Mouse (Mus musculus): ENCODE data around the gene Arf3. TPM values are rescaled to one million over a fixed set of nuclear protein-coding genes. Genes with fewer than 3 reads are reported as not detected.
A peak's percentile ranks its signal among the peaks of the same experiment; 100 is the strongest.

The Arf3 gene
- polyA plus RNA-seq, 1 experiment from 2014 or later: 107 TPM

DNA sequence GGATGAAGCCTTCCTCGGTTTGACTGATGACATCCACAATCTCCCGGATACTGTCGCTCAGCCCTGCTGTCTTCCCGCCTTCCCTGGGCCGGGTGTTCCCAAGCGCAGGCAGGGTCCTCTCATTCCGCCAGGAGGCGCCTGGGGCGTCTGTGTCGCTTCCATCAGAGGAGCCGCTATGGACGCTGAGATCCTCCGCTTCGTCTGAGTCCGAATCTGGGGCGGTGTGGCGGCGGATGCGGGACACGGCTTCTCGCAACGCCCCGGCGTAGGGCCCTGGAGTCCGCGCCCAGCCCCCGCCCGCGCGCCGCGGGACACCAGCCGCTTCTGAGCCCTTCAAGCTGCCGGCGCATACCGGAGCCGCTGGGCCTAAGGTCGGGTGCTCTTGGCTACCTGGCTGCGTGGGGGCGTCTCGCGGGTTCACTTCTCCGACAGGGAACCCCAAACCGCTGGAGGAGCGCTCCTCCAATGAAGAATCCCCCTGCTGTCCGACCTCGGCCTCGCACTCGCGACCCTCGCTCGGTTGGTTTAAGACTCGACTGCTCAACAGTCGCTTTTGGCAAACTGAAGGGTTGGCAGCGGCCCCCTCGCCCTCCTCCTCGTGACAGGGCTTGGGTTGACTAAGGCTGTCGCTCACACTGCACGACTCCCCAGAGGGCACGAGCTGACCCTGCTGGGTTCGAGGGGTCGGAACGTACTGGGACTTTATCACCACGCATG lies 42.5 kb upstream of the Arf3 start:
- H3K4me3 ChIP-seq (ENCODE audit: low read length): peak overlapping the region; percentile 54
- H3K4me2 ChIP-seq (ENCODE audit: low read length): peak overlapping the region; percentile 95
- no peaks in the 10 kb centered on the region for H3K9me3 ChIP-seq (ENCODE audit: control insufficient read depth, low read length)
- ATAC-seq: 0 out of 2 replicates have a peak, but pooled peaks have one; percentile 40
- WGBS: 1% methylated on average over 49 of the region's 64 CpGs
- H3K4me1 ChIP-seq (ENCODE audit: control insufficient read depth, insufficient read depth, low read depth, low read length): peaks cover 41% of the 10 kb centered on the region
- H3K36me3 ChIP-seq (ENCODE audit: control insufficient read depth, insufficient read depth, low read length): no peaks in the 10 kb centered on the region
- peak overlapping the region; percentile 70 for H3K9ac ChIP-seq (ENCODE audit: low read depth, low read length)
- H3K27me3 ChIP-seq (replicated peaks; ENCODE audit: control insufficient read depth, insufficient read depth, low read length): peaks cover 71% of the 10 kb centered on the region
- H3K27ac ChIP-seq (ENCODE audit: low read depth, low read length): no peak overlapping the region

DNA sequence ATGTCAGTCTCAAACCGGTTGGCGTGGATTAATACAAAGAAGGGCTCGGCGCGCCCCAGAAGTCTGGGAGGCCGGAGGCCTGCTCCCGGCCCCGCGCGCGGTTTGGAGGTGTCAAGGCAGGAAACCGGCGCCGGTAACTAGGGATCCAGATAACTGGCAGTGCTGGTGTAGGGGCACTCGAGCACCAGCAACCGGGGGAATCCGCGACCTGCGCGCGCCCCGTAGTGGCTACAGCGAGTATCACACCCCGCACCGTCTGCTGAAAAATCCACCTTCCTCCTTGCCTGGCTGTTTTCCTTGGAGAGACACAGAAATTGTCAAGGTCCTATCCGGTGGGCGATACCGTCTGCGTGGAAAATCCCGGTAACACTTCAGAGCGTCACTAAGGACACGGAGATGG lies 41.0 kb upstream of the Arf3 start:
- no peak for ATAC-seq
- peaks cover 40% of the 10 kb centered on the region for H3K4me1 ChIP-seq (ENCODE audit: control insufficient read depth, insufficient read depth, low read depth, low read length)
- H3K36me3 ChIP-seq (ENCODE audit: control insufficient read depth, insufficient read depth, low read length): no peaks in the 10 kb centered on the region
- no peak overlapping the region for H3K27ac ChIP-seq (ENCODE audit: low read depth, low read length)
- peak overlapping the region; percentile 32 for H3K4me3 ChIP-seq (ENCODE audit: low read length)
- H3K9me3 ChIP-seq (ENCODE audit: control insufficient read depth, low read length): no peaks in the 10 kb centered on the region
- peaks cover 71% of the 10 kb centered on the region for H3K27me3 ChIP-seq (replicated peaks; ENCODE audit: control insufficient read depth, insufficient read depth, low read length)
- peak overlapping the region; percentile 35; the same call in 1 of the 2 replicates for H3K9ac ChIP-seq (ENCODE audit: low read depth, low read length)
- H3K4me2 ChIP-seq (ENCODE audit: low read length): peak overlapping the region; percentile 58
- under 1% methylated on average over 32 of the region's 32 CpGs for WGBS

DNA sequence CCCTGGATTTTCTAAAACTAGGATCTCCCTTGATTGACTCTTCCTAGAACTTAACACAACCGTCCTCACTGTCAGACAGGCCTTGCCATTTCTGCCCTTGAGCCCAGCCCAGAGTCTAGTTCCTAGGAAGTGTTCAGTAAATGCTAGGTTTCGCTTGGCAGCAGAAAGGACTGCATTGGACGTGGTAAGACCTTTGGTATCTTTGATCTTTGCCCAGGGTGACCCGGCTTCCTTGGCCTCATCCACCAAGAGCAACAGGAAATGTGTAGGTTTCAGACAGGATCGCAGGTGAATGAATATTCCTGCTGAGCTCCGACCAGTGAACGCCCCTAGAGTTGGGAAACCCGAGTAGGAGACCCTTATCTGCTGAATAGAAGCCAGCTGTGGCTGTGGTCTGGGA lies 39.9 kb upstream of the Arf3 start:
- Histone ChIP-seq H3K4me1 (ENCODE audit: control insufficient read depth, insufficient read depth, low read depth, low read length) (peaks cover 30% of the 10 kb centered on the region), H3K9ac (ENCODE audit: low read depth, low read length) (no peak overlapping the region), H3K36me3 (ENCODE audit: control insufficient read depth, insufficient read depth, low read length) (no peaks in the 10 kb centered on the region), H3K4me3 (ENCODE audit: low read length) (no peak overlapping the region), H3K27me3 (replicated peaks; ENCODE audit: control insufficient read depth, insufficient read depth, low read length) (peaks cover 71% of the 10 kb centered on the region), H3K27ac (ENCODE audit: low read depth, low read length) (no peak overlapping the region), H3K4me2 (ENCODE audit: low read length) (no peak overlapping the region), H3K9me3 (ENCODE audit: control insufficient read depth, low read length) (no peaks in the 10 kb centered on the region)
- no peak for ATAC-seq
- 7% methylated on average over 8 of the region's 8 CpGs for WGBS

DNA sequence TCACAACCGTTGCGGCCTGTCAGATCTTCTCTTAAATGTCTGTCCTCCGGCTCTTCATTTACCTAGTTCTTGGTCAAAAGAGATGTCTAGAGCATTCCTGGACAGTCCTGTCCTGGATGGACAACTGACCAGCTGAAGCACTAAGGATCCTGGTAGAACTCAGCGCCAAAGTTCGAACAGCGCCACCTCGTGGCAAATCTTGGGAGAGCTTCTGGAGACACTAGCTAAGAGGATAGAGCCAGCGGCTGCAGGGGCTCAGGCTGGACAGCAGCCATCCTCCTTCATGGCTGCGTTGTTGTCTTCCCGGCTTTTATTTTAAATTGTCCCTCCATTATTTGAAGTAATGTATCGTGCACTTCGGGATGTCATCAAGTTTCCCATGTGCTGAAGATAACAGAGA lies 36.4 kb upstream of the Arf3 start:
- no peaks in the 10 kb centered on the region for H3K36me3 ChIP-seq (ENCODE audit: control insufficient read depth, insufficient read depth, low read length)
- peaks cover 8% of the 10 kb centered on the region for H3K4me1 ChIP-seq (ENCODE audit: control insufficient read depth, insufficient read depth, low read depth, low read length)
- no peak overlapping the region for H3K27ac ChIP-seq (ENCODE audit: low read depth, low read length)
- H3K9ac ChIP-seq (ENCODE audit: low read depth, low read length): no peak overlapping the region
- no peaks in the 10 kb centered on the region for H3K9me3 ChIP-seq (ENCODE audit: control insufficient read depth, low read length)
- no peak overlapping the region for H3K4me3 ChIP-seq (ENCODE audit: low read length)
- 10% methylated on average over 12 of the region's 12 CpGs for WGBS
- no peak overlapping the region for H3K4me2 ChIP-seq (ENCODE audit: low read length)
- no peak for ATAC-seq
- peaks cover 79% of the 10 kb centered on the region for H3K27me3 ChIP-seq (replicated peaks; ENCODE audit: control insufficient read depth, insufficient read depth, low read length)

DNA sequence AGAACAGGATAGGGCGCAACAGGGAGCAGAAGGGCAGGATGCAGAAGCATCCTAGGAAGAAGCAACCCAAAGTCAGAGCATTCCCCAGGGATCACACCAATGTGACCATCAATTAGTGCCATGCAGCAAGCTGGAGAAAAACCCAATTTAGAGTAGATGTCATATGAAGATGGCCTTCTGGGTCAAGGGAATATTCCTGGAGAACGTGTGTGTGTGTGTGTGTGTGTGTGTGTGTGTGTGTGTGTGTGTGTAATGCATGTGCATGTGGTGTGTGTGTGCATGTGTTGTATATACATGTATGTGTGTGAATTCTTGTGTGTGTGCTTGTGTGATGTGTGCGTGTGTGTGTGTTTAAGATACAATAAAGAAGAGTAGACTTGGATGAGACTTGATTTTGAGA lies 35.9 kb upstream of the Arf3 start:
- WGBS: 43% methylated on average over 3 of the region's 3 CpGs
- Histone ChIP-seq H3K36me3 (ENCODE audit: control insufficient read depth, insufficient read depth, low read length) (no peaks in the 10 kb centered on the region), H3K4me2 (ENCODE audit: low read length) (no peak overlapping the region), H3K9me3 (ENCODE audit: control insufficient read depth, low read length) (no peaks in the 10 kb centered on the region), H3K4me3 (ENCODE audit: low read length) (no peak overlapping the region), H3K9ac (ENCODE audit: low read depth, low read length) (no peak overlapping the region), H3K27ac (ENCODE audit: low read depth, low read length) (no peak overlapping the region), H3K27me3 (replicated peaks; ENCODE audit: control insufficient read depth, insufficient read depth, low read length) (peaks cover 76% of the 10 kb centered on the region), H3K4me1 (ENCODE audit: control insufficient read depth, insufficient read depth, low read depth, low read length) (peaks cover 6% of the 10 kb centered on the region)
- ATAC-seq: no peak

DNA sequence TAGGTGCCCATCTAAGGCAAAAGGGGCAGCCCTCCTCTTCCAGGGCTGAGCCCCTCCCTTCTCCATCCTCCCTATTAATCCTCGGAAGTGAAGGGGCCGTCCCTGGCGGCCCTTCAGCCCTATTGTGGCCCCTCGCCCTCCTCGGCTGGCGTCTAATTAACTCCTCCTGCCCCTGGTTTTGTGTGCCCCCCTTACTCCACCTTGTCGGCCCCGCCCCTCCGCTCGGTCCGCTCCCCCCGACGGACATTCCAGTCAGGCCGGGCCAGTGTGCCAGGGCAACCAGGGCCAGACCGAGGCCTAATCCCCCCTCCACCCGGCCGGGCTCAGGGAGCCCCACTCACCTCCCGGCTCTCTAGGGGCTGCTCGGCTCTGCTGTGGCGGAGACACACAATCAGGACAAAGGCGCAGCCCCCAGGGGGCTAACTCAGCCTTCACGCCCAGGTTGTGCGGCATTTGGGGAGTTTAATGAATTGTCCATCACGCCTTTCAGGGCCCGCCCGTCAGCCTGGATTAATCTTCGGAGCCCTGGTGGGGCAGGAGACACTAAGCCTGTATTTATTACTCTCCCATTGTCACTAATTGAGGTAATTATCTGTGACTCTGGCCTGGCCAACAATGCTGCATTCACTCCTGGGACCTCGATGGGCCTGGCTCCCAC lies 35.0 kb upstream of the Arf3 start:
- peak; percentile 90 for ATAC-seq
- Histone ChIP-seq H3K4me1 (ENCODE audit: control insufficient read depth, insufficient read depth, low read depth, low read length) (peaks cover 9% of the 10 kb centered on the region), H3K36me3 (ENCODE audit: control insufficient read depth, insufficient read depth, low read length) (no peaks in the 10 kb centered on the region), H3K9me3 (ENCODE audit: control insufficient read depth, low read length) (no peaks in the 10 kb centered on the region), H3K27ac (ENCODE audit: low read depth, low read length) (no peak overlapping the region), H3K4me3 (ENCODE audit: low read length) (no peak overlapping the region), H3K27me3 (replicated peaks; ENCODE audit: control insufficient read depth, insufficient read depth, low read length) (peaks cover 73% of the 10 kb centered on the region), H3K4me2 (ENCODE audit: low read length) (peak overlapping the region; percentile 11; the same call in 1 of the 2 replicates), H3K9ac (ENCODE audit: low read depth, low read length) (peak overlapping the region; percentile 33; the same call in 1 of the 2 replicates)
- WGBS: 1% methylated on average over 26 of the region's 28 CpGs

DNA sequence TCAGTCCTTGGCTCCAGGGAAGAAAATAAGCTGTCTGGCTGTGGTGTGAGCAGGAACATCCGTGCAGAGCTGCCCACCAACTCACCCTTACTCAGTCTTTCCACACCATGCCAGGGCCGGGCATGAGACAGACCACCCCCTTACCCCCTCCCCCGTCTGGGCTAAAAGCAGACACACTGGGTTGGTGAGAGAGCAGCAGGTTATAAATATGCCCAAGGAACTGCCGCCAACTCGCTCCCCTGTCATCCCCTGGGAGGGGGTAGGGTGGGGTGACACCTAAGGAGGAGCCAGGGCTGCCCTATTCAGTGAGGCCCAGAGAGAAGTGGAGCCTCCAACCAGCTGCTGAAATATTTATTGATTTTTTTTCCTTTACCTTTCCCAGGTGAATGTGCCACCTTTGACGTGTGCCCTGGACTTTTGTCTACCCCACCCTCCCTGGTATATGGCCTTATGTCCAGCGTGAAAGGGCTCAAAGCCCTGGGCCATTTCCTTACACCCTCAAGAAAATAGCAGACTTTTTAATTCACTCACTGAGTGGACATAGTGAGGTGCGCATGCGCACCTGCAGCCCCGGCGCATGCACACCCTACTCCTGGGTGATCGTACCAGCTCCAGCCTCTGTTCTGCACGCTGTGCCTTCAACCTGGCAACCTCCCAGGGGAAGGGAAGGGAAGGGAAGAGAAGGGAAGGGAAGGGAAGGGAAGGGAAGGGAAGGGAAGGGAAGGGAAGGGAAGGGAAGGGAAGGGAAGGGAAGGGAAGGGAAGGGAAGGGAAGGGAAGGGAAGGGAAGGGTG lies 34.0 kb upstream of the Arf3 start:
- peak overlapping the region; percentile 27; the same call in 1 of the 2 replicates for H3K4me2 ChIP-seq (ENCODE audit: low read length)
- H3K4me1 ChIP-seq (ENCODE audit: control insufficient read depth, insufficient read depth, low read depth, low read length): peaks cover 16% of the 10 kb centered on the region
- H3K27ac ChIP-seq (ENCODE audit: low read depth, low read length): no peak overlapping the region
- WGBS: 1% methylated on average over 13 of the region's 13 CpGs
- H3K36me3 ChIP-seq (ENCODE audit: control insufficient read depth, insufficient read depth, low read length): no peaks in the 10 kb centered on the region
- no peak overlapping the region; the same call in 1 of the 2 replicates for H3K9ac ChIP-seq (ENCODE audit: low read depth, low read length)
- H3K9me3 ChIP-seq (ENCODE audit: control insufficient read depth, low read length): no peaks in the 10 kb centered on the region
- H3K4me3 ChIP-seq (ENCODE audit: low read length): no peak overlapping the region
- ATAC-seq: no peak
- peaks cover 73% of the 10 kb centered on the region for H3K27me3 ChIP-seq (replicated peaks; ENCODE audit: control insufficient read depth, insufficient read depth, low read length)

DNA sequence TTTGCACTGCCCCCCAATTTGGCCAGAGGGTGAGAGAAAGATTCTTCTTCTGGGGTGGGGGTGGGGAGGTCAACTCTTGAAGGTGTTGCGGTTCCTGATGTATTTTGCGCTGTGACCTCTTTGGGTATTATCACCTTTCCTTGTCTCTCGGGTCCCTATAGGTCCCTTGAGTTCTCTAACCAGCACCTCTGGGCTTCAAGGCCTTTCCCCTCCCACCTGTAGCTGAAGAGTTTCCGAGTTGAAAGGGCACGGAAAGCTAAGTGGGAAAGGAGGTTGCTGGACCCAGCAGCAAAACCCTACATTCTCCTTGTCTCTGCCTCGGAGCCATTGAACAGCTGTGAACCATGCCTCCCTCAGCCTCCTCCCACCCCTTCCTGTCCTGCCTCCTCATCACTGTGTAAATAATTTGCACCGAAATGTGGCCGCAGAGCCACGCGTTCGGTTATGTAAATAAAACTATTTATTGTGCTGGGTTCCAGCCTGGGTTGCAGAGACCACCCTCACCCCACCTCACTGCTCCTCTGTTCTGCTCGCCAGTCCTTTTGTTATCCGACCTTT lies 30.2 kb upstream of the Arf3 start:
- no peak for ATAC-seq

More for the DNA sequence above, 30.2 kb upstream of the Arf3 start:
- Histone ChIP-seq H3K4me1 (ENCODE audit: control insufficient read depth, insufficient read depth, low read depth, low read length) (peaks cover 22% of the 10 kb centered on the region), H3K4me3 (ENCODE audit: low read length) (peak overlapping the region; percentile 44), H3K27me3 (replicated peaks; ENCODE audit: control insufficient read depth, insufficient read depth, low read length) (peaks cover 82% of the 10 kb centered on the region), H3K4me2 (ENCODE audit: low read length) (peak overlapping the region; percentile 70), H3K36me3 (ENCODE audit: control insufficient read depth, insufficient read depth, low read length) (no peaks in the 10 kb centered on the region), H3K9me3 (ENCODE audit: control insufficient read depth, low read length) (no peaks in the 10 kb centered on the region), H3K27ac (ENCODE audit: low read depth, low read length) (no peak overlapping the region), H3K9ac (ENCODE audit: low read depth, low read length) (peak overlapping the region; percentile 50; the same call in 1 of the 2 replicates)
- WGBS: 6% methylated on average over 13 of the region's 13 CpGs

Data from hindbrain, embryonic 16.5 days (tissue).